Mouse (Mus musculus): ENCODE data around the gene Hils1.

Hils1 gene

GRCm38 (mm10) chr11:94988780-94989561 is 21.6 kb downstream of the Hils1 start:
- peak; percentile 68 for DNase-seq (ENCODE audit: low spot score)

GRCm38 (mm10) chr11:94989562-94990017 is 22.2 kb downstream of the Hils1 start:
- DNase-seq (ENCODE audit: low spot score) = peak; percentile 82

GRCm38 (mm10) chr11:94990102-94990748 is 22.8 kb downstream of the Hils1 start:
- no peak for DNase-seq (ENCODE audit: low spot score)

GRCm38 (mm10) chr11:94990749-94991577 is 23.6 kb downstream of the Hils1 start, which contains the start of gene Ppp1r9b:
Gene Ppp1r9b (plus strand): TSS chr11:94991035.
- DNase-seq (ENCODE audit: low spot score) = peak; percentile 94

GRCm38 (mm10) chr11:94991641-94992479 is 24.5 kb downstream of the Hils1 start:
- DNase-seq (ENCODE audit: low spot score) = peak; percentile 63

- DNase-seq (ENCODE audit: low spot score) = no peak
Measured at GRCm38 (mm10) chr11:94992480-94992753, 25.0 kb downstream of the Hils1 start.

GRCm38 (mm10) chr11:94992754-94993606 is 25.6 kb downstream of the Hils1 start:
- DNase-seq (ENCODE audit: low spot score) = no peak

GRCm38 (mm10) chr11:94994208-94994814 is 26.9 kb downstream of the Hils1 start:
- DNase-seq (ENCODE audit: low spot score) = no peak

- no peak for DNase-seq (ENCODE audit: low spot score)
Measured at GRCm38 (mm10) chr11:94994947-94995772, 27.8 kb downstream of the Hils1 start.

- no peak for DNase-seq (ENCODE audit: low spot score)
Measured at GRCm38 (mm10) chr11:94996101-94996500, 28.7 kb downstream of the Hils1 start.

GRCm38 (mm10) chr11:94996984-94997383 is 29.6 kb downstream of the Hils1 start:
- no peak for DNase-seq (ENCODE audit: low spot score)

- DNase-seq (ENCODE audit: low spot score) = no peak
Measured at GRCm38 (mm10) chr11:94997596-94997995, 30.2 kb downstream of the Hils1 start.

- DNase-seq (ENCODE audit: low spot score) = peak; percentile 56
Measured at GRCm38 (mm10) chr11:94998041-94998531, 30.7 kb downstream of the Hils1 start.

GRCm38 (mm10) chr11:95000128-95000527 is 32.7 kb downstream of the Hils1 start:
- no peak for DNase-seq (ENCODE audit: low spot score)

GRCm38 (mm10) chr11:95000548-95000947 is 33.2 kb downstream of the Hils1 start:
- peak; percentile 57 for DNase-seq (ENCODE audit: low spot score)

- DNase-seq (ENCODE audit: low spot score) = peak; percentile 71
Measured at GRCm38 (mm10) chr11:95001058-95001457, 33.7 kb downstream of the Hils1 start.

GRCm38 (mm10) chr11:95001584-95002347 is 34.4 kb downstream of the Hils1 start:
- DNase-seq (ENCODE audit: low spot score) = no peak

- DNase-seq (ENCODE audit: low spot score) = no peak
Measured at GRCm38 (mm10) chr11:95002705-95003104, 35.3 kb downstream of the Hils1 start.

Data from testis, postnatal 10 days (tissue).